Mouse (Mus musculus): Measurements from ENCODE around the gene Rcn1.

GRCm38 (mm10) chr2:105384998-105385397, 14.1 kb downstream of the Rcn1 start:
- TF ChIP-seq CTCF (IDR thresholded peaks at IDR 0.05; ENCODE audit: control insufficient read depth, insufficient read depth, insufficient read length), result no peak
- no peak for TF ChIP-seq CEBPB (IDR thresholded peaks at IDR 0.05; ENCODE audit: low read depth)
- no peak for TF ChIP-seq MAX (IDR thresholded peaks at IDR 0.05)
- TF ChIP-seq FOSL1 (IDR thresholded peaks at IDR 0.05; ENCODE audit: insufficient read depth, low read length, poor library complexity, severe bottlenecking), result no peak
- no peak for TF ChIP-seq USF1 (IDR thresholded peaks at IDR 0.05; ENCODE audit: low read depth)

Measured in C2C12 (cell line).